8 mouse cellular contexts compared by ENCODE assay signal in the genomic region with DNA sequence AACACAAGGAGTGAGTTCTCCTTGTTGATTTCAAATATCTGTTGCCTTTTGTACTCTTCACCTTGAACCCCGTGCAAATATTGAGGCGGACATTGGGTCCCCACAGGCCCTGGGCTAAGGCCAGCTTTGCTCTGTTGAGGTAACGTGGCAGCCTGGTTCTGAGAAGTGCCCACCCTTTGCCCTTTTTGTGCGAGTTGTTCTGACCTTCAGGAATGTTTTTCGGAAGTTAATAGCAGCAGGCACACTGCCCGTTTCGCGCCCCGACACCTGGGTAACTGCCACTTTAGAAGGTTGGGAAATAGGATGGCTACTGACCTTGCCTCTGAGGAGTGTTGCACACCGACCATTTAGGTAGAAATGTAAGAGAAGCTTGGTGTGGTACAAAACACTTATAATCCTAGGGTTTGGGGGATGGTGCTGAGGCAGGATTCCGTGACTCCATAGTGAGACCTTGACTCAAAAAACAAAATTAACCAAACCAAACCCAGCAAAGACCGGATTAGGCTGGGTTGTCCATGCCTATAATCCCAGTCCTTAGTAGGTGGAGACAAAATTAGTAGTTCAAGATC. TPM values are rescaled to one million over a fixed set of nuclear protein-coding genes. Genes with fewer than 3 reads are reported as not detected.
DNase-seq lines count a peak whose midpoint lies in the region; ATAC-seq and TF ChIP-seq lines count a peak whose summit lies in the region.

No protein-coding gene starts in this region.

- DNase-seq in adrenal gland, postnatal 10 days, result peak; percentile 55
- no peak for DNase-seq in adrenal gland, postnatal 4 days (ENCODE audit: low spot score in 2 of 2)
- no peak for DNase-seq in neural tube, embryonic 10.5 days (ENCODE audit: extremely low spot score, low spot score)
- peak; percentile 45 for DNase-seq in stomach, postnatal 0 days (ENCODE audit: low spot score)
- no peak for DNase-seq in left cerebral cortex, adult 9 months (ENCODE audit: low spot score in 2 of 2)
- DNase-seq in right cerebral cortex, postnatal 14 days, result no peak

- TF ChIP-seq CTCF in stomach, postnatal 0 days (IDR thresholded peaks at IDR 0.05; ENCODE audit: low read depth), result no peak

- H3K4me3 ChIP-seq in neural tube, embryonic 13.5 days, result no peak overlapping the region
- no peak overlapping the region for H3K4me3 ChIP-seq in liver, embryonic 16.5 days (ENCODE audit: low read depth, low read length)
- peak overlapping the region; percentile 74; the same call in 1 of the 2 replicates for H3K4me3 ChIP-seq in stomach, postnatal 0 days (ENCODE audit: low read depth, low read length)

- no peaks in the 10 kb centered on the region for H3K9me3 ChIP-seq in neural tube, embryonic 13.5 days
- H3K9me3 ChIP-seq in liver, embryonic 16.5 days (replicated peaks; ENCODE audit: control insufficient read depth, low read length), result no peaks in the 10 kb centered on the region
- H3K9me3 ChIP-seq in stomach, postnatal 0 days (ENCODE audit: control insufficient read depth, low read length), result no peaks in the 10 kb centered on the region

- no peaks in the 10 kb centered on the region for H3K36me3 ChIP-seq in neural tube, embryonic 13.5 days
- no peaks in the 10 kb centered on the region for H3K36me3 ChIP-seq in liver, embryonic 16.5 days (ENCODE audit: control insufficient read depth, insufficient read depth)
- no peaks in the 10 kb centered on the region for H3K36me3 ChIP-seq in stomach, postnatal 0 days (ENCODE audit: control insufficient read depth, insufficient read depth, low read length)

- peaks cover 49% of the 10 kb centered on the region for H3K27me3 ChIP-seq in neural tube, embryonic 13.5 days
- H3K27me3 ChIP-seq in liver, embryonic 16.5 days (ENCODE audit: control insufficient read depth, insufficient read depth, low read depth, low read length), result no peaks in the 10 kb centered on the region
- H3K27me3 ChIP-seq in stomach, postnatal 0 days (ENCODE audit: control insufficient read depth, insufficient read depth, low read length), result no peaks in the 10 kb centered on the region

- no peak overlapping the region; the same call in 1 of the 2 replicates for H3K4me2 ChIP-seq in neural tube, embryonic 13.5 days
- H3K4me2 ChIP-seq in liver, embryonic 16.5 days (ENCODE audit: low read depth, low read length), result 0 out of 2 replicates have a peak overlapping the region, but pooled peaks have one; percentile 99
- H3K4me2 ChIP-seq in stomach, postnatal 0 days (replicated peaks; ENCODE audit: low read depth), result peak overlapping the region; percentile 97; the same call in 1 of the 2 replicates

- H3K27ac ChIP-seq in neural tube, embryonic 13.5 days (replicated peaks), result peak overlapping the region; percentile 89; the same call in 1 of the 2 replicates
- H3K27ac ChIP-seq in liver, embryonic 16.5 days (ENCODE audit: low read length), result no peak overlapping the region
- H3K27ac ChIP-seq in stomach, postnatal 0 days (replicated peaks), result peak overlapping the region; percentile 96

- H3K4me1 ChIP-seq in neural tube, embryonic 13.5 days (replicated peaks), result peaks cover 45% of the 10 kb centered on the region
- peaks cover 60% of the 10 kb centered on the region for H3K4me1 ChIP-seq in liver, embryonic 16.5 days (ENCODE audit: control insufficient read depth, low read depth, low read length)
- peaks cover 9% of the 10 kb centered on the region for H3K4me1 ChIP-seq in stomach, postnatal 0 days (replicated peaks; ENCODE audit: control insufficient read depth, insufficient read depth)

- TF ChIP-seq EP300 in stomach, postnatal 0 days (optimal IDR thresholded peaks at IDR 0.05), result no peak

- 88% methylated on average over 12 of the region's 12 CpGs for WGBS in neural tube, embryonic 13.5 days
- WGBS in liver, embryonic 16.5 days (ENCODE audit: insufficient replicate concordance), result 76% methylated on average over 12 of the region's 12 CpGs
- WGBS in stomach, postnatal 0 days, result 72% methylated on average over 12 of the region's 12 CpGs

- no peak for ATAC-seq in neural tube, embryonic 13.5 days (ENCODE audit: low read depth)
- no peak for ATAC-seq in liver, embryonic 16.5 days (ENCODE audit: low read depth)
- no peak for ATAC-seq in stomach, postnatal 0 days (ENCODE audit: low FRiP score, low TSS enrichment)

- H3K9ac ChIP-seq in neural tube, embryonic 13.5 days, result no peak overlapping the region
- no peak overlapping the region for H3K9ac ChIP-seq in liver, embryonic 16.5 days (ENCODE audit: low read depth, low read length)
- peak overlapping the region; percentile 19; the same call in 1 of the 2 replicates for H3K9ac ChIP-seq in stomach, postnatal 0 days (ENCODE audit: low read length)

RNA-seq across cellular contexts. Expression of gene Cpt1a, which starts 4.4 kb away (rescaled TPM):
- 100 to 1,000 TPM; 173 to 277 TPM for total RNA-seq in adrenal gland, postnatal 10 days (2021)
- total RNA-seq in adrenal gland, postnatal 4 days (2021), result 100 to 1,000 TPM; 225 to 242 TPM
- 16.1 and 19.3 TPM in 2 replicates for polyA plus RNA-seq in neural tube, embryonic 13.5 days (2015; fragmentation: Nextera tagmentation; extraction: Ambion mirVana)
- polyA plus RNA-seq in liver, embryonic 16.5 days (2015; fragmentation: Nextera tagmentation; extraction: Ambion mirVana), result 7.6 and 9.5 TPM in 2 replicates
- 59.5 and 62.0 TPM in 2 replicates for polyA plus RNA-seq in stomach, postnatal 0 days (2015; fragmentation: Nextera tagmentation; extraction: Ambion mirVana)

RNA-seq across cellular contexts. Expression of gene Ighmbp2, which starts 43.7 kb away (rescaled TPM):
- 1 to 10 TPM; 5.8 to 8.4 TPM for total RNA-seq in adrenal gland, postnatal 10 days (2021)
- total RNA-seq in adrenal gland, postnatal 4 days (2021), result 10 to 100 TPM; 11.0 to 11.9 TPM
- 9.6 and 10.2 TPM in 2 replicates for polyA plus RNA-seq in neural tube, embryonic 13.5 days (2015; fragmentation: Nextera tagmentation; extraction: Ambion mirVana)
- polyA plus RNA-seq in liver, embryonic 16.5 days (2015; fragmentation: Nextera tagmentation; extraction: Ambion mirVana), result 2.5 and 2.6 TPM in 2 replicates
- 3.9 and 4.0 TPM in 2 replicates for polyA plus RNA-seq in stomach, postnatal 0 days (2015; fragmentation: Nextera tagmentation; extraction: Ambion mirVana)

RNA-seq across cellular contexts. Expression of gene Mrpl21, which starts 43.9 kb away (rescaled TPM):
- total RNA-seq in adrenal gland, postnatal 10 days (2021), result 10 to 100 TPM; 82.2 to 91.3 TPM
- total RNA-seq in adrenal gland, postnatal 4 days (2021), result 10 to 100 TPM; 70.8 to 71.9 TPM
- polyA plus RNA-seq in neural tube, embryonic 13.5 days (2015; fragmentation: Nextera tagmentation; extraction: Ambion mirVana), result 105 and 112 TPM in 2 replicates
- 45.4 and 46.6 TPM in 2 replicates for polyA plus RNA-seq in liver, embryonic 16.5 days (2015; fragmentation: Nextera tagmentation; extraction: Ambion mirVana)
- polyA plus RNA-seq in stomach, postnatal 0 days (2015; fragmentation: Nextera tagmentation; extraction: Ambion mirVana), result 81.6 and 87.2 TPM in 2 replicates

Comparison
In these comparisons a context has a peak if more than half of its experiments do, and no peak if none do; other contexts are left out.
1. DNase-seq: peak in adrenal gland, postnatal 10 days (single experiment) and stomach, postnatal 0 days (single experiment); none in adrenal gland, postnatal 4 days (0 of 2), neural tube, embryonic 10.5 days (single experiment), left cerebral cortex, adult 9 months (0 of 2) and right cerebral cortex, postnatal 14 days (single experiment).